In the genomic region with DNA sequence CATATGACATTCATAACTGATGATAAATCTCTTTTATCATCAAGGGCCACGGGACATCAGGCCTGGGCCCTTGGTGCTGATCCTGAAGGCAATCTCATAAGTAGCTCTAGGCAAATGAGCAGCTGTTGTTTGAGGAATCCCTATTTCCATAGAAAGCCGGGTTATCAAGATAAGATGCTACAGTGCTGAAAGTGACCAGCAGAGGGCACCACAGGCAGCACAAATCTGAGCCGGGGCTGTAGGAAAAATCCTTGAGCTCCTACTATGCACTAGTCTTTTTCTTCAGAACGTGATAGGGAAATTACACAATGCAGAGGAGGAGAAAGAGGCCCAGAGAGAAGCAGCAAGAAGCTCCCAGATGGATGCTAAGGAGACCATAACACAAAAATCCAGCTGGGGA, we compare ENCODE assay signal across 10 mouse cellular contexts. TPM values are rescaled to one million over a fixed set of nuclear protein-coding genes. Genes with fewer than 3 reads are reported as not detected.
DNase-seq lines count a peak whose midpoint lies in the region; ATAC-seq and TF ChIP-seq lines count a peak whose summit lies in the region.
"Had no signal": no experiment of that assay in that cellular context is flagged by ENCODE, and none has a peak within 500 bp of the region (broad histone marks: within the 10 kb centered on the region; RNA-seq: fewer than 3 reads in every experiment).

No protein-coding gene starts in this region.

- H3K9me3 ChIP-seq in liver, embryonic 12.5 days (replicated peaks) = no peaks in the 10 kb centered on the region
- no peaks in the 10 kb centered on the region for H3K9me3 ChIP-seq in embryonic facial prominence, embryonic 14.5 days (ENCODE audit: control insufficient read depth, low read length)
- H3K9me3 ChIP-seq in neural tube, embryonic 14.5 days (ENCODE audit: control insufficient read depth, low read length) = no peaks in the 10 kb centered on the region

- DNase-seq in adrenal gland, adult 18-20 months (ENCODE audit: low spot score in 2 of 2) = peak; percentile 68 to 70
- no peak for DNase-seq in adrenal gland, postnatal 4 days (ENCODE audit: low spot score in 2 of 2)
- peak; percentile 13 for DNase-seq in liver, adult 2 months (ENCODE audit: extremely low read depth, low read depth, low spot score)
- peak; percentile 35 for DNase-seq in embryonic facial prominence, embryonic 14.5 days (ENCODE audit: low spot score)
- peak; percentile 80 to 82 for DNase-seq in left cerebral cortex, postnatal 14 days (ENCODE audit: low spot score in 2 of 2)

- H3K4me2 ChIP-seq in liver, embryonic 12.5 days = no peak overlapping the region
- H3K4me2 ChIP-seq in embryonic facial prominence, embryonic 14.5 days (ENCODE audit: low read depth, low read length) = no peak overlapping the region
- H3K4me2 ChIP-seq in neural tube, embryonic 14.5 days (ENCODE audit: low read depth, low read length) = no peak overlapping the region

- peak; percentile 71 for TF ChIP-seq CTCF in liver, adult 2 months (IDR thresholded peaks at IDR 0.05; ENCODE audit: low read depth, low read length)
- TF ChIP-seq CTCF in bone marrow, adult 2 months (IDR thresholded peaks at IDR 0.05; ENCODE audit: control insufficient read depth, insufficient read depth, low read length) = peak; percentile 61

- H3K27me3 ChIP-seq in liver, adult 2 months (ENCODE audit: control insufficient read depth, insufficient read depth, low read length) = peaks cover 8% of the 10 kb centered on the region
- peaks cover 90% of the 10 kb centered on the region for H3K27me3 ChIP-seq in liver, embryonic 12.5 days (replicated peaks)
- H3K27me3 ChIP-seq in embryonic facial prominence, embryonic 14.5 days (replicated peaks; ENCODE audit: control insufficient read depth, insufficient read depth, low read length) = peaks cover 43% of the 10 kb centered on the region
- H3K27me3 ChIP-seq in neural tube, embryonic 14.5 days (ENCODE audit: control insufficient read depth, insufficient read depth, low read length) = no peaks in the 10 kb centered on the region

- intact Hi-C loops in left cerebral cortex, postnatal 14 days (cut with DNase I) = no loop called here

- H3K36me3 ChIP-seq in liver, adult 2 months (ENCODE audit: control insufficient read depth, insufficient read depth, low read length) = no peaks in the 10 kb centered on the region
- H3K36me3 ChIP-seq in liver, embryonic 12.5 days = no peaks in the 10 kb centered on the region
- H3K36me3 ChIP-seq in embryonic facial prominence, embryonic 14.5 days (ENCODE audit: control insufficient read depth, insufficient read depth, low read length) = no peaks in the 10 kb centered on the region
- H3K36me3 ChIP-seq in neural tube, embryonic 14.5 days (ENCODE audit: control insufficient read depth, insufficient read depth, low read length) = peaks cover 11% of the 10 kb centered on the region

- no peak for ATAC-seq in liver, embryonic 12.5 days
- ATAC-seq in embryonic facial prominence, embryonic 14.5 days (ENCODE audit: low read depth) = no peak
- ATAC-seq in neural tube, embryonic 14.5 days (ENCODE audit: low read depth) = no peak

- no peaks in the 10 kb centered on the region for H3K4me1 ChIP-seq in liver, adult 2 months (ENCODE audit: control insufficient read depth, insufficient read depth, low read length)
- H3K4me1 ChIP-seq in liver, embryonic 12.5 days = peaks cover 7% of the 10 kb centered on the region
- H3K4me1 ChIP-seq in bone marrow, adult 2 months (ENCODE audit: control insufficient read depth, insufficient read depth, low read length) = peaks cover 2% of the 10 kb centered on the region; the same call in 1 of the 2 replicates
- 0 out of 2 replicates have a peak, but pooled peaks cover 5% of the 10 kb centered on the region for H3K4me1 ChIP-seq in embryonic facial prominence, embryonic 14.5 days (ENCODE audit: control insufficient read depth, insufficient read depth, low read length)
- peaks cover 48% of the 10 kb centered on the region for H3K4me1 ChIP-seq in neural tube, embryonic 14.5 days (ENCODE audit: control insufficient read depth, insufficient read depth, low read length)

- H3K4me3 ChIP-seq in liver, adult 2 months (ENCODE audit: insufficient read depth, low read depth, low read length) = no peak overlapping the region
- no peak overlapping the region for H3K4me3 ChIP-seq in liver, embryonic 12.5 days
- no peak overlapping the region for H3K4me3 ChIP-seq in bone marrow, adult 2 months (replicated peaks; ENCODE audit: control insufficient read depth, low read depth, low read length)
- no peak overlapping the region for H3K4me3 ChIP-seq in embryonic facial prominence, embryonic 14.5 days (ENCODE audit: low read depth, low read length)
- no peak overlapping the region for H3K4me3 ChIP-seq in neural tube, embryonic 14.5 days (ENCODE audit: low read depth, low read length)

- no peak for TF ChIP-seq POLR2A in liver, adult 2 months (IDR thresholded peaks at IDR 0.05; ENCODE audit: extremely low read depth, insufficient read depth, low read length)
- TF ChIP-seq POLR2A in bone marrow, adult 2 months (IDR thresholded peaks at IDR 0.05; ENCODE audit: borderline replicate concordance, control insufficient read depth, low read depth, low read length) = no peak

- WGBS in liver, adult 2 months = 5% methylated on average over 4 of the region's 4 CpGs
- WGBS in liver, embryonic 12.5 days (ENCODE audit: insufficient replicate concordance) = 7% methylated on average over 4 of the region's 4 CpGs
- 6% methylated on average over 4 of the region's 4 CpGs for WGBS in bone marrow, adult 2 months
- 2% methylated on average over 4 of the region's 4 CpGs for WGBS in embryonic facial prominence, embryonic 14.5 days
- 5% methylated on average over 4 of the region's 4 CpGs for WGBS in neural tube, embryonic 14.5 days

- no peaks in the 10 kb centered on the region for H3K79me2 ChIP-seq in liver, adult 2 months (ENCODE audit: control insufficient read depth, insufficient read depth, low read length)

- no peak overlapping the region for H3K9ac ChIP-seq in liver, adult 2 months (ENCODE audit: low read depth, low read length)
- H3K9ac ChIP-seq in liver, embryonic 12.5 days = no peak overlapping the region
- no peak overlapping the region for H3K9ac ChIP-seq in embryonic facial prominence, embryonic 14.5 days (ENCODE audit: low read depth, low read length)
- no peak overlapping the region for H3K9ac ChIP-seq in neural tube, embryonic 14.5 days (replicated peaks; ENCODE audit: low read depth, low read length)

- no peak overlapping the region for H3K27ac ChIP-seq in liver, adult 2 months (replicated peaks; ENCODE audit: insufficient read depth, low read depth, low read length)
- no peak overlapping the region for H3K27ac ChIP-seq in liver, embryonic 12.5 days
- no peak overlapping the region for H3K27ac ChIP-seq in bone marrow, adult 2 months (ENCODE audit: control insufficient read depth, insufficient read depth, low read depth, low read length, poor library complexity)
- H3K27ac ChIP-seq in embryonic facial prominence, embryonic 14.5 days (replicated peaks; ENCODE audit: low read depth, low read length) = no peak overlapping the region
- H3K27ac ChIP-seq in neural tube, embryonic 14.5 days (ENCODE audit: low read depth, low read length) = 0 out of 2 replicates have a peak overlapping the region, but pooled peaks have one; percentile 23

RNA-seq across cellular contexts. Expression of a gene that starts 7.7 kb away (rescaled TPM):
- total RNA-seq in adrenal gland, adult 18-20 months (2021) = under 1 TPM; 0.36 to 0.58 TPM
- total RNA-seq in adrenal gland, postnatal 4 days (2021) = under 1 TPM; 0.53 to 0.59 TPM
- total RNA-seq in liver, adult 2 months (2014; rRNA removed) = not detected in 2 replicates
- polyA plus RNA-seq in liver, adult 2 months (2012; rRNA removed) = not detected in 2 replicates
- not detected in 2 replicates for polyA plus RNA-seq in liver, embryonic 12.5 days (2016; fragmentation: Nextera tagmentation; extraction: Ambion mirVana)
- not detected in 2 replicates for polyA plus RNA-seq in bone marrow, adult 2 months (2011; ENCODE audit: insufficient read depth, insufficient read length, low replicate concordance, missing spikeins)
- polyA plus RNA-seq in embryonic facial prominence, embryonic 14.5 days (2014; fragmentation: Nextera tagmentation; extraction: Ambion mirVana) = 0.29 TPM in 2 replicates
- 1 to 10 TPM; 9.0 to 9.1 TPM for total RNA-seq in left cerebral cortex, postnatal 14 days (2021)
- 15.7 and 17.9 TPM in 2 replicates for polyA plus RNA-seq in neural tube, embryonic 14.5 days (2014; fragmentation: Nextera tagmentation; extraction: Ambion mirVana)
- total RNA-seq: gastrocnemius, adult 8-10 months had no signal
- polyA plus RNA-seq: C2C12 had no signal

RNA-seq across cellular contexts. Expression of a gene that starts 16.2 kb away (rescaled TPM):
- total RNA-seq in adrenal gland, adult 18-20 months (2021) = 100 to 1,000 TPM; 547 to 673 TPM
- 10 to 100 TPM; 47.2 to 58.2 TPM for total RNA-seq in adrenal gland, postnatal 4 days (2021)
- total RNA-seq in liver, adult 2 months (2014; rRNA removed) = 24.0 and 30.7 TPM in 2 replicates
- polyA plus RNA-seq in liver, adult 2 months (2012; rRNA removed) = 87.2 and 89.1 TPM in 2 replicates
- 23.1 and 27.2 TPM in 2 replicates for polyA plus RNA-seq in liver, embryonic 12.5 days (2016; fragmentation: Nextera tagmentation; extraction: Ambion mirVana)
- polyA plus RNA-seq in bone marrow, adult 2 months (2011; ENCODE audit: insufficient read depth, insufficient read length, low replicate concordance, missing spikeins) = 8.9 and 11.6 TPM in 2 replicates
- polyA plus RNA-seq in embryonic facial prominence, embryonic 14.5 days (2014; fragmentation: Nextera tagmentation; extraction: Ambion mirVana) = 12.0 and 13.6 TPM in 2 replicates
- 10 to 100 TPM; 58.4 to 62.4 TPM for total RNA-seq in left cerebral cortex, postnatal 14 days (2021)
- polyA plus RNA-seq in neural tube, embryonic 14.5 days (2014; fragmentation: Nextera tagmentation; extraction: Ambion mirVana) = 22.5 and 23.4 TPM in 2 replicates

RNA-seq across cellular contexts. Expression of a gene that starts 54.3 kb away (rescaled TPM):
- 1 to 10 TPM; 1.9 to 4.3 TPM for total RNA-seq in adrenal gland, adult 18-20 months (2021)
- 1 to 10 TPM; 7.7 to 9.3 TPM for total RNA-seq in adrenal gland, postnatal 4 days (2021)
- not detected in 2 replicates for total RNA-seq in liver, adult 2 months (2014; rRNA removed)
- not detected in 2 replicates for polyA plus RNA-seq in liver, adult 2 months (2012; rRNA removed)
- 0.42 and 0.94 TPM in 2 replicates for polyA plus RNA-seq in liver, embryonic 12.5 days (2016; fragmentation: Nextera tagmentation; extraction: Ambion mirVana)
- 2.1 TPM in 1 of 2 replicates, not detected in the other for polyA plus RNA-seq in bone marrow, adult 2 months (2011; ENCODE audit: insufficient read depth, insufficient read length, low replicate concordance, missing spikeins)
- polyA plus RNA-seq in embryonic facial prominence, embryonic 14.5 days (2014; fragmentation: Nextera tagmentation; extraction: Ambion mirVana) = 10.6 TPM in 2 replicates
- total RNA-seq in left cerebral cortex, postnatal 14 days (2021) = 1 to 10 TPM in 1 of 2 experiments, under 1 TPM in 1; 0.75 to 1.2 TPM
- 1.3 and 3.3 TPM in 2 replicates for polyA plus RNA-seq in neural tube, embryonic 14.5 days (2014; fragmentation: Nextera tagmentation; extraction: Ambion mirVana)
- polyA plus RNA-seq: C2C12 had no signal

Comparison
In these comparisons a context has a peak if more than half of its experiments do, and no peak if none do; other contexts are left out.
1. DNase-seq: peak in adrenal gland, adult 18-20 months (2 of 2), liver, adult 2 months (single experiment), embryonic facial prominence, embryonic 14.5 days (single experiment) and left cerebral cortex, postnatal 14 days (2 of 2); none in adrenal gland, postnatal 4 days (0 of 2).
2. RNA of a gene that starts 7.7 kb away (polyA plus RNA-seq): 15.7 to 17.9 TPM in neural tube, embryonic 14.5 days; 0.29 TPM in embryonic facial prominence, embryonic 14.5 days, not detected in liver, adult 2 months, not detected in liver, embryonic 12.5 days and not detected in bone marrow, adult 2 months; every median in the first group is over 10 times any median in the second.